Mouse (Mus musculus): Measurements from ENCODE around the gene Lrp5. TPM values are rescaled to one million over a fixed set of nuclear protein-coding genes. Genes with fewer than 3 reads are reported as not detected.

Gene Lrp5
- polyA plus RNA-seq, 1 experiment from 2014 or later = 0.98 TPM

- Histone ChIP-seq H3K27me3 (ENCODE audit: control insufficient read depth, insufficient read depth, low read length) (no peaks in the 10 kb centered on the region), H3K9ac (replicated peaks; ENCODE audit: low read depth, low read length) (no peak overlapping the region), H3K4me3 (ENCODE audit: low read depth, low read length) (no peak overlapping the region), H3K9me3 (ENCODE audit: control insufficient read depth, low read length) (no peaks in the 10 kb centered on the region), H3K4me2 (ENCODE audit: low read depth, low read length) (no peak overlapping the region), H3K4me1 (ENCODE audit: control insufficient read depth, insufficient read depth, low read length) (no peaks in the 10 kb centered on the region), H3K27ac (ENCODE audit: low read depth, low read length) (no peak overlapping the region), H3K36me3 (ENCODE audit: control insufficient read depth, insufficient read depth, low read length) (no peaks in the 10 kb centered on the region)
- no peak for ATAC-seq (ENCODE audit: low read depth)
- WGBS = 91% methylated on average over 5 of the region's 5 CpGs
Observed at GRCm38 (mm10) chr19:3654058-3654457, 32.3 kb downstream of the Lrp5 start.

- ATAC-seq (ENCODE audit: low read depth) = no peak
- Histone ChIP-seq H3K9me3 (ENCODE audit: control insufficient read depth, low read length) (no peaks in the 10 kb centered on the region), H3K4me2 (ENCODE audit: low read depth, low read length) (no peak overlapping the region), H3K27ac (ENCODE audit: low read depth, low read length) (no peak overlapping the region), H3K4me1 (ENCODE audit: control insufficient read depth, insufficient read depth, low read length) (no peaks in the 10 kb centered on the region), H3K4me3 (ENCODE audit: low read depth, low read length) (no peak overlapping the region), H3K9ac (replicated peaks; ENCODE audit: low read depth, low read length) (no peak overlapping the region), H3K27me3 (ENCODE audit: control insufficient read depth, insufficient read depth, low read length) (no peaks in the 10 kb centered on the region), H3K36me3 (ENCODE audit: control insufficient read depth, insufficient read depth, low read length) (no peaks in the 10 kb centered on the region)
- 85% methylated on average over 4 of the region's 4 CpGs for WGBS
Observed at GRCm38 (mm10) chr19:3653508-3653907, 32.9 kb downstream of the Lrp5 start.

GRCm38 (mm10) chr19:3651989-3652388 is 34.4 kb downstream of the Lrp5 start:
- no peak overlapping the region for H3K27ac ChIP-seq (ENCODE audit: low read depth, low read length)
- no peaks in the 10 kb centered on the region for H3K36me3 ChIP-seq (ENCODE audit: control insufficient read depth, insufficient read depth, low read length)
- H3K9ac ChIP-seq (replicated peaks; ENCODE audit: low read depth, low read length) = no peak overlapping the region
- no peak for ATAC-seq (ENCODE audit: low read depth)
- no peaks in the 10 kb centered on the region for H3K27me3 ChIP-seq (ENCODE audit: control insufficient read depth, insufficient read depth, low read length)
- H3K4me1 ChIP-seq (ENCODE audit: control insufficient read depth, insufficient read depth, low read length) = no peaks in the 10 kb centered on the region
- H3K4me3 ChIP-seq (ENCODE audit: low read depth, low read length) = no peak overlapping the region
- no peaks in the 10 kb centered on the region for H3K9me3 ChIP-seq (ENCODE audit: control insufficient read depth, low read length)
- WGBS = over 99% methylated on average over 13 of the region's 13 CpGs
- no peak overlapping the region for H3K4me2 ChIP-seq (ENCODE audit: low read depth, low read length)

GRCm38 (mm10) chr19:3651220-3651619 is 35.1 kb downstream of the Lrp5 start:
- H3K27ac ChIP-seq (ENCODE audit: low read depth, low read length) = no peak overlapping the region
- no peaks in the 10 kb centered on the region for H3K4me1 ChIP-seq (ENCODE audit: control insufficient read depth, insufficient read depth, low read length)
- no peaks in the 10 kb centered on the region for H3K9me3 ChIP-seq (ENCODE audit: control insufficient read depth, low read length)
- H3K9ac ChIP-seq (replicated peaks; ENCODE audit: low read depth, low read length) = no peak overlapping the region
- no peak overlapping the region for H3K4me2 ChIP-seq (ENCODE audit: low read depth, low read length)
- H3K27me3 ChIP-seq (ENCODE audit: control insufficient read depth, insufficient read depth, low read length) = no peaks in the 10 kb centered on the region
- ATAC-seq (ENCODE audit: low read depth) = no peak
- no peak overlapping the region for H3K4me3 ChIP-seq (ENCODE audit: low read depth, low read length)
- WGBS = over 99% methylated on average over 3 of the region's 3 CpGs
- H3K36me3 ChIP-seq (ENCODE audit: control insufficient read depth, insufficient read depth, low read length) = no peaks in the 10 kb centered on the region

GRCm38 (mm10) chr19:3650448-3650847 is 35.9 kb downstream of the Lrp5 start:
- Histone ChIP-seq H3K9me3 (ENCODE audit: control insufficient read depth, low read length) (no peaks in the 10 kb centered on the region), H3K9ac (replicated peaks; ENCODE audit: low read depth, low read length) (no peak overlapping the region), H3K4me2 (ENCODE audit: low read depth, low read length) (no peak overlapping the region), H3K4me1 (ENCODE audit: control insufficient read depth, insufficient read depth, low read length) (no peaks in the 10 kb centered on the region), H3K36me3 (ENCODE audit: control insufficient read depth, insufficient read depth, low read length) (no peaks in the 10 kb centered on the region), H3K4me3 (ENCODE audit: low read depth, low read length) (no peak overlapping the region), H3K27me3 (ENCODE audit: control insufficient read depth, insufficient read depth, low read length) (no peaks in the 10 kb centered on the region), H3K27ac (ENCODE audit: low read depth, low read length) (no peak overlapping the region)
- 95% methylated on average over 3 of the region's 3 CpGs for WGBS
- ATAC-seq (ENCODE audit: low read depth) = no peak

- Histone ChIP-seq H3K4me3 (ENCODE audit: low read depth, low read length) (no peak overlapping the region), H3K27me3 (ENCODE audit: control insufficient read depth, insufficient read depth, low read length) (no peaks in the 10 kb centered on the region), H3K4me1 (ENCODE audit: control insufficient read depth, insufficient read depth, low read length) (no peaks in the 10 kb centered on the region), H3K27ac (ENCODE audit: low read depth, low read length) (no peak overlapping the region), H3K9ac (replicated peaks; ENCODE audit: low read depth, low read length) (no peak overlapping the region), H3K9me3 (ENCODE audit: control insufficient read depth, low read length) (no peaks in the 10 kb centered on the region), H3K36me3 (ENCODE audit: control insufficient read depth, insufficient read depth, low read length) (no peaks in the 10 kb centered on the region), H3K4me2 (ENCODE audit: low read depth, low read length) (no peak overlapping the region)
- WGBS = 47% methylated on average over 6 of the region's 11 CpGs
- ATAC-seq (ENCODE audit: low read depth) = no peak
Observed at GRCm38 (mm10) chr19:3648830-3649450, 37.4 kb downstream of the Lrp5 start.

- Histone ChIP-seq H3K4me2 (ENCODE audit: low read depth, low read length) (no peak overlapping the region), H3K27ac (ENCODE audit: low read depth, low read length) (no peak overlapping the region), H3K36me3 (ENCODE audit: control insufficient read depth, insufficient read depth, low read length) (no peaks in the 10 kb centered on the region), H3K27me3 (ENCODE audit: control insufficient read depth, insufficient read depth, low read length) (no peaks in the 10 kb centered on the region), H3K4me3 (ENCODE audit: low read depth, low read length) (no peak overlapping the region), H3K9me3 (ENCODE audit: control insufficient read depth, low read length) (no peaks in the 10 kb centered on the region), H3K4me1 (ENCODE audit: control insufficient read depth, insufficient read depth, low read length) (no peaks in the 10 kb centered on the region), H3K9ac (replicated peaks; ENCODE audit: low read depth, low read length) (no peak overlapping the region)
- 86% methylated on average over 3 of the region's 3 CpGs for WGBS
- no peak for ATAC-seq (ENCODE audit: low read depth)
Observed at GRCm38 (mm10) chr19:3647999-3648398, 38.4 kb downstream of the Lrp5 start.

- WGBS = 94% methylated on average over 3 of the region's 3 CpGs
Observed at GRCm38 (mm10) chr19:3645813-3646212, 40.6 kb downstream of the Lrp5 start.

GRCm38 (mm10) chr19:3645318-3645717 is 41.0 kb downstream of the Lrp5 start:
- H3K27ac ChIP-seq (ENCODE audit: low read depth, low read length) = no peak overlapping the region
- no peak overlapping the region for H3K9ac ChIP-seq (replicated peaks; ENCODE audit: low read depth, low read length)
- no peaks in the 10 kb centered on the region for H3K9me3 ChIP-seq (ENCODE audit: control insufficient read depth, low read length)
- peaks cover 11% of the 10 kb centered on the region; the same call in 1 of the 2 replicates for H3K4me1 ChIP-seq (ENCODE audit: control insufficient read depth, insufficient read depth, low read length)
- no peak overlapping the region for H3K4me3 ChIP-seq (ENCODE audit: low read depth, low read length)
- H3K4me2 ChIP-seq (ENCODE audit: low read depth, low read length) = no peak overlapping the region
- H3K36me3 ChIP-seq (ENCODE audit: control insufficient read depth, insufficient read depth, low read length) = no peaks in the 10 kb centered on the region
- ATAC-seq (ENCODE audit: low read depth) = no peak
- 91% methylated on average over 4 of the region's 4 CpGs for WGBS
- no peaks in the 10 kb centered on the region for H3K27me3 ChIP-seq (ENCODE audit: control insufficient read depth, insufficient read depth, low read length)

More at GRCm38 (mm10) chr19:3645813-3646212, 40.6 kb downstream of the Lrp5 start:
- Histone ChIP-seq H3K9ac (replicated peaks; ENCODE audit: low read depth, low read length) (no peak overlapping the region), H3K36me3 (ENCODE audit: control insufficient read depth, insufficient read depth, low read length) (no peaks in the 10 kb centered on the region), H3K9me3 (ENCODE audit: control insufficient read depth, low read length) (no peaks in the 10 kb centered on the region), H3K27me3 (ENCODE audit: control insufficient read depth, insufficient read depth, low read length) (no peaks in the 10 kb centered on the region), H3K4me2 (ENCODE audit: low read depth, low read length) (no peak overlapping the region), H3K27ac (ENCODE audit: low read depth, low read length) (no peak overlapping the region), H3K4me1 (ENCODE audit: control insufficient read depth, insufficient read depth, low read length) (peaks cover 11% of the 10 kb centered on the region; the same call in 1 of the 2 replicates), H3K4me3 (ENCODE audit: low read depth, low read length) (no peak overlapping the region)
- ATAC-seq (ENCODE audit: low read depth) = no peak

Data from neural tube, embryonic 14.5 days (tissue).